Mouse (Mus musculus): Measurements from ENCODE around the gene Sdhaf1.

- TF ChIP-seq POLR2A (IDR thresholded peaks at IDR 0.05; ENCODE audit: insufficient read depth, low read depth, low read length) (no peak), CTCF (IDR thresholded peaks at IDR 0.05; ENCODE audit: insufficient read depth, low read depth, low read length) (no peak)
Observed at GRCm38 (mm10) chr7:30295103-30295502, 28.6 kb downstream of the Sdhaf1 start.
